Mouse (Mus musculus) lung, embryonic 14.5 days (tissue): ENCODE measurements around the gene Snx29. TPM values are rescaled to one million over a fixed set of nuclear protein-coding genes. Genes with fewer than 3 reads are reported as not detected.
A peak's percentile ranks its signal among the peaks of the same experiment; 100 is the strongest.

Experiments
- ATAC-seq: fragments of 200-750 bp; cut with Nextera tagmentation; 2 replicates; pipeline ENCODE4 v1.8.0; 2017; ENCODE audit warnings: mild to moderate bottlenecking, moderate TSS enrichment, moderate library complexity; ENCODE audit not compliant: insufficient read depth
- DNase-seq: peaks from one replicate; pipeline ENCODE4 v3.0.0-alpha.2; 2015
- H3K27ac ChIP-seq: fragments of 300-500 bp; sonication (generic); 2 replicates; pipeline ENCODE4 v1.5.1; 2014; ENCODE audit warnings: low read depth, mild to moderate bottlenecking, moderate library complexity
- H3K27me3 ChIP-seq: fragments of 300-500 bp; sonication (generic); 2 replicates; pipeline ENCODE4 v1.6.1; 2014; ENCODE audit warnings: low read length, control low read depth; ENCODE audit not compliant: insufficient read depth
- H3K36me3 ChIP-seq: fragments of 300-500 bp; sonication (generic); 2 replicates; pipeline ENCODE4 v1.6.1; 2014; ENCODE audit warnings: control low read depth; ENCODE audit not compliant: insufficient read depth
- H3K4me1 ChIP-seq: fragments of 300-500 bp; sonication (generic); 2 replicates; pipeline ENCODE4 v1.6.1; 2014; ENCODE audit warnings: antibody characterized with exemption, control low read depth; ENCODE audit not compliant: insufficient read depth
- H3K4me2 ChIP-seq: fragments of 300-500 bp; sonication (generic); 2 replicates; pipeline ENCODE4 v1.6.1; 2014; ENCODE audit warnings: mild to moderate bottlenecking
- H3K4me3 ChIP-seq: fragments of 300-500 bp; sonication (generic); 2 replicates; pipeline ENCODE4 v1.5.1; 2014; ENCODE audit warnings: low read depth, low read length
- H3K9ac ChIP-seq: fragments of 300-500 bp; sonication (generic); 2 replicates; pipeline ENCODE4 v1.6.1; 2014
- H3K9me3 ChIP-seq: fragments of 300-500 bp; sonication (generic); 2 replicates; pipeline ENCODE4 v1.6.1; 2016; ENCODE audit warnings: low read depth, low read length, control low read depth
- CTCF ChIP-seq: IDR thresholded peaks from 2 replicates; pipeline ENCODE4 v1.5.1; 2016; ENCODE audit warnings: antibody characterized with exemption, low read depth
- WGBS: fragments of 180-500 bp; shearing (Covaris S2); extraction: QIAGEN DNeasy Blood & Tissue Kit; methylation state at CpG from one replicate; pipeline ENCODE4 v1.1.7; 2014; 5-methylcytosine and 5-hydroxymethylcytosine counted together
- polyA plus RNA-seq: library from polyadenylated mRNA; unstranded; fragments of >200 nt; fragmentation: Nextera tagmentation; extraction: Ambion mirVana; gene quantifications from 2 replicates; pipeline ENCODE4 v1.2.1, GENCODE M21; 2014

The Snx29 gene
- polyA plus RNA-seq, 1 experiment from 2014 or later = 10.3 TPM

DNA sequence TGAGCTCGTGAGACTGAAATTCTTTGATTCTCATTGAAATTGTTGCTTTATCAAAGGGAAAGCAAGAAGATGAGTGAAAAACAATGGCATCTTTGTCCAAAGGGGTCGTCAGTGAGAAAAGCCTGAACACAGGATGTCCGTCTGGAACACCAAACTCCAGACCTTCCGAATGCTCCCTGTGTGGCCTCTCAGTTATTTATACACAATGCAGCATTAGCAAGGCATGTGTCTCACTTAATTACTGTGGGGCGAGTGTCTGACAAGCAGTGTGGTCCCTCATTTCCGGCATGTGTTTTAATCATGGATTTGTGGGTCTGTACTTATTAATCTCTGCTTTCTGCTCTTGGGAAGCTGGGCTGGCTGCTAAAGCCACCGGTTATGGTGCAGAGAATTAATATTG, 275.1 kb downstream of the Snx29 start:
- no peak overlapping the region for H3K9ac ChIP-seq
- TF ChIP-seq CTCF = no peak; the same call in 1 of the 2 replicates
- H3K4me1 ChIP-seq = no peaks in the 10 kb centered on the region
- DNase-seq (peak; percentile 61), ATAC-seq (peak; percentile 60; the same call in 1 of the 2 replicates)
- 24% methylated on average over 7 of the region's 7 CpGs for WGBS
- no peaks in the 10 kb centered on the region for H3K9me3 ChIP-seq
- H3K4me3 ChIP-seq = no peak overlapping the region
- no peaks in the 10 kb centered on the region for H3K27me3 ChIP-seq
- no peaks in the 10 kb centered on the region for H3K36me3 ChIP-seq
- H3K27ac ChIP-seq = no peak overlapping the region
- H3K4me2 ChIP-seq = no peak overlapping the region

DNA sequence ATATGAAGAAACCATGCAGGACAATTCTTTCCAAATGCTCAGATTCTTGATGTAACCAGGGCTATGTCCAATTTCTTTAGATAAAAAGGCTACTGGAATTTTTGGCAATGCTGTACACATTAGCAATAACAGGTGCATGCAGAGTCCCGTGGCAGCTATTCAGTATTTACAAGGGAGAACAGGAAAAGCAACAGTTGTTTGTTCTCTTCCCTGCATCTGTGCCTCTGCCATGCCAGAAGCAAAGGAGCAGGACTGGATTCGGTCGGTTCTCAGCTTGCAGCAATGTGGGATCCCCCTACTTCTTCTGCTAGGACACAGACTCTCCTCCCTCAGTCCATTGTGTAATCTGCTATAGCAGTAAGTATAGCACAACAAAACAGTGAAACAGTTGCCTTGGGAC, 276.8 kb downstream of the Snx29 start:
- H3K4me2 ChIP-seq = no peak overlapping the region
- no peak for ATAC-seq
- TF ChIP-seq CTCF = no peak
- 72% methylated on average over 3 of the region's 3 CpGs for WGBS
- no peaks in the 10 kb centered on the region for H3K36me3 ChIP-seq
- no peak overlapping the region for H3K9ac ChIP-seq
- H3K4me1 ChIP-seq = no peaks in the 10 kb centered on the region
- H3K9me3 ChIP-seq = no peaks in the 10 kb centered on the region
- H3K27ac ChIP-seq = no peak overlapping the region
- H3K27me3 ChIP-seq = no peaks in the 10 kb centered on the region
- DNase-seq = no peak
- no peak overlapping the region for H3K4me3 ChIP-seq

- Histone ChIP-seq H3K27ac (no peak overlapping the region), H3K4me1 (no peaks in the 10 kb centered on the region), H3K36me3 (no peaks in the 10 kb centered on the region), H3K9ac (no peak overlapping the region), H3K27me3 (no peaks in the 10 kb centered on the region), H3K9me3 (no peaks in the 10 kb centered on the region), H3K4me3 (no peak overlapping the region), H3K4me2 (no peak overlapping the region)
- DNase-seq (no peak), ATAC-seq (no peak)
- TF ChIP-seq CTCF = no peak
- WGBS = 70% methylated on average over 1 of the region's 1 CpGs
Measured at GRCm38 (mm10) chr16:11601336-11602082, 278.8 kb downstream of the Snx29 start.

DNA sequence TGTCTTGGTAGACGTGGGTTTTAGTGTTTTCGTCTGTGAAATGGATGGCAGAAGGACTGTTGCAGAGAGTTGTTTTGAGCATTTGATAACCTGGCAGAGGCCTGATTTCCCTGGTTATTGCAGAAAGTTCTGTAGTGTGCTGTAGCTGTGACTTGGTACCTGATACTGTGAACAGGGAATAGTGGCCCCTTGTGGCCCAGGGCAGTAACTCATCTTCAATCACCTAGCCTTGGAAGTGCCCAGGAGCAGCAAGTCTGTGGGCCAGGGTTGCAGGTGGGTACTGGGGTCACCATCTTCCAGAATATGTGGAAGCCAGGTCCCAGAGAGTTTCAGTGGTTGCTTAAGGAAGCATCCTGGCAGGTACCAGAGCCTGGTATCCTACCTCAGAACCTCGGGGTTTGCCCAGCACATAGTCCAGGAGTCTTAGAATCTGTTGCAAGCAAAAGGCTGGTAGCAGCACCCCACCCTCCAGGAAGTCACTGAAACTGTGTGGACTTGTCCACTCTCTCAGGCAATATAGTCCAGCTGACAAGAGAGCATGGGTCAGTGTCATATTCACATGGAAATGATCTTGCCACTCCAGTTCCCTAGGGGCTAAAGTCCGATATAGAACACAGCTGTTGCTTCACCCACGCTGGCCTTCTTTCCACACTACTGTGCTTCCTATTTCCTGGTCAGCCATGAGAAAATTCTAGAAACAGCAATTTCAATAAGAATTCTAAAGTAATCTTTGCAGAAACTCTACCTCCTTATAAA, 281.1 kb downstream of the Snx29 start:
- Histone ChIP-seq H3K4me2 (no peak overlapping the region), H3K4me1 (no peaks in the 10 kb centered on the region), H3K9ac (no peak overlapping the region), H3K4me3 (no peak overlapping the region), H3K27ac (no peak overlapping the region), H3K9me3 (no peaks in the 10 kb centered on the region), H3K36me3 (no peaks in the 10 kb centered on the region), H3K27me3 (no peaks in the 10 kb centered on the region)
- peak; percentile 63 for TF ChIP-seq CTCF
- 64% methylated on average over 5 of the region's 5 CpGs for WGBS
- peak; percentile 39 for DNase-seq
- ATAC-seq = no peak

GRCm38 (mm10) chr16:11612526-11613126, 289.9 kb downstream of the Snx29 start:
- H3K4me3 ChIP-seq = no peak overlapping the region
- no peaks in the 10 kb centered on the region for H3K27me3 ChIP-seq
- no peaks in the 10 kb centered on the region for H3K4me1 ChIP-seq
- no peaks in the 10 kb centered on the region for H3K36me3 ChIP-seq
- DNase-seq (no peak), ATAC-seq (no peak)
- no peak overlapping the region for H3K4me2 ChIP-seq
- TF ChIP-seq CTCF = no peak
- no peaks in the 10 kb centered on the region for H3K9me3 ChIP-seq
- H3K27ac ChIP-seq = no peak overlapping the region
- no peak overlapping the region for H3K9ac ChIP-seq
- 75% methylated on average over 3 of the region's 3 CpGs for WGBS

GRCm38 (mm10) chr16:11614401-11615014, 291.8 kb downstream of the Snx29 start:
- ATAC-seq = no peak

More at GRCm38 (mm10) chr16:11614401-11615014, 291.8 kb downstream of the Snx29 start:
- TF ChIP-seq CTCF = no peak
- no peaks in the 10 kb centered on the region for H3K27me3 ChIP-seq
- H3K4me3 ChIP-seq = no peak overlapping the region
- H3K9ac ChIP-seq = no peak overlapping the region
- no peaks in the 10 kb centered on the region for H3K9me3 ChIP-seq
- no peaks in the 10 kb centered on the region for H3K4me1 ChIP-seq
- DNase-seq = no peak
- H3K36me3 ChIP-seq = no peaks in the 10 kb centered on the region
- WGBS = 75% methylated on average over 3 of the region's 3 CpGs
- no peak overlapping the region for H3K4me2 ChIP-seq
- H3K27ac ChIP-seq = no peak overlapping the region
